Mouse (Mus musculus) mouse embryonic stem cell (cell line): ENCODE results near the gene Phldb2.

ENCODE experiments used
- in situ Hi-C, 2 experiments: fragments of 300-500 bp; cut with MboI; formaldehyde crosslinking; loops; 1 replicate in 1 of 2; 3 replicates in 1 of 2; pipeline ENCODE4 v1.14.3; 2019 to 2020; ENCODE audit warnings: low sequenced_read_pairs in 2 of 2, low pct_unique_long_range_greater_than_20kb in 1 of 2, mixed read lengths in 1 of 2; ENCODE audit not compliant: unreplicated experiment in 1 of 2

Phldb2 gene

DNA sequence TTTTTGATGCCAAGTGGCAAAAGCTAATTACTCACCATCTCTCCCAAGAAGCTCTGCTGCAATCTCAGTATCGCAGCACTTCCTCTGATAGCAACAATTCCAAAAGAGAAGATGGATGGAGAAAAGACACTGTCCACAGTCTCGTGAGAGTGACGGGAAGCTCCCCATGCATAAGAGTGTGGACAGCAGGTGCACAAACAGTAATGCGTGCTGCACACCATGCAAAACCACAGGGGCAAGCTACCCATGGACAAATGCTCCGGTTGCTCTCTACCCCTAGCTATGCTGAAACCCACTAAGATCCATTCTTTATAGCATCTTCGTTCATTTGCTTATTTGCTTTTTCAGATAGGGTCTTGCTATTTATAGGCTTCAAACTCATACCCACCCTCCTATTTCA lies 182.5 kb downstream of the Phldb2 start:
- in situ Hi-C loops = loop anchor here in 1 of 2 experiments (25.0 kb wide), 1 partner anchor 191 kb away; the partner anchor contains the start of gene Phldb2

DNA sequence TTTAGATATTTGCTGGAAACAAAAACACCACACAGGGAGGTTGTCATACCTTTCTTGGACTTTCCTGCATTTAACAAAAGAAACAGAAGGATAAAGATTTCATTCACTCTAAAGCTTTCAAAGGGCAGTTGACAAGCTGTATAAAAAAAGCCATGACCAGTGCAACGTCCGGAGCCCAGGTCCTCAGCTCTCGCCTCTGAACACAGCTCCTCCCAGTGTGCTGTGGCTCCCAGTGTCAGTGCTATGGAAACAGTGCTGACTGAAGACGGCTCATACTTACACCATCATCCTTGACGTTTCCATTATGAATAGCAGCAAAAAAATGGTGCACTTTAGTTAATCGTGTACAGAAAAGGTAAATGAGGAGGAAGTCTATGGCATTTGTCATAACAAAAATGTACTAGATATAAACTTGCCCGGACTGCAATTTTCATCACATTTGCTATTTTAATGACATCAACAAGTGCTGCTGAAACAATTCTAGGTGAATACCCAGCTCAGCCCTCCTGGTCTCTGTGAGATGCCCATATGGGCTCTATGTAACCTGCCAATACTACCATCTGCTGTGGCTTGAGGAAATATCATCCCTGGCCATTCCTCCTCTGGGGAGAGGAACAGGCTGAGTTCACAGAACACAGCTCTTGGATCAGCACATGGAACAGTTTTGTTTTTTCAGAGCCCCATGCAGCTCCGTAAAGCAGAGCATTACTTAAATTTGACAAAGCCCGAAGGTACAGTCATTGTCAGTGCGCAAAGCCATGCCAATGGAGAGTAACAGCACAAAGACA lies 185.4 kb downstream of the Phldb2 start:
- in situ Hi-C loops = loop anchor here in 1 of 2 experiments (25.0 kb wide), 1 partner anchor 194 kb away; the partner anchor contains the start of gene Phldb2

- in situ Hi-C loops = loop anchor here in 1 of 2 experiments (25.0 kb wide), 1 partner anchor 195 kb away; the partner anchor contains the start of gene Phldb2
Measured at GRCm38 (mm10) chr16:45767434-45767833, 186.0 kb downstream of the Phldb2 start.

DNA sequence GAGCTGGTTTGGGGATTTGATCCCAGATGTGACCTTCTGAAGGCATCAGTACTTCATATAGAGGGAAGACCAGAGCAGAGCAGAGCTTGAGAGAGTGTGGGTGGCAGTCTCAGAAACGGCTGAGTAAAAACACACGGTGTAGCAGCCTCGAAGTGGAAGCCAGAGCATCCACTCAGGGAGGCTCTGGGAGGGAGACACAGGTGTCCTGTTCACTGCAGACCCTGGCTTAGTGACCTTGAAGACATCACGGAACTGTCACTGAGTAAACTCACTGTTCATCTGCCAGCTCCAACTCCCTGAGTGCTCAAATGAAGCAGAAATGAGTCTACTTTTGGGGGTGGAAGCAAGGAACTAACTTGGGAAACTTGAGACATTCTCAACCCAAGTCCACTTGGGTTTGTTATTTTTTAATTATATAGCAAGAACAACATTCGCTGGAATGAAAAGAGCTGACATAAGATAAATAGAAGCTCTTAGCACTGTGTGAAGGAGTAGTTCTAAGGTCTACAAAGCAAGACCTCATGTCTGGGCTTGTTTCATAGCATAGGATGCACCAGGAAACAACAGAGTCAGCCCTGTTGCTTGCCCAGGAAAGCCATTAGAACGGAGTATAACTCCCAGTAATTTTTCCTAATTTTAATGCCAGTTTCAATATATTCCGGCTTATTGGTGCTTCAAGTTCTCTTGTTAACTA lies 187.4 kb downstream of the Phldb2 start:
- in situ Hi-C loops = loop anchor here in 1 of 2 experiments (25.0 kb wide), 1 partner anchor 196 kb away; the partner anchor contains the start of gene Phldb2

- in situ Hi-C loops = loop anchor here in 1 of 2 experiments (25.0 kb wide), 1 partner anchor 197 kb away; the partner anchor contains the start of gene Phldb2
Measured at GRCm38 (mm10) chr16:45765102-45765501, 188.3 kb downstream of the Phldb2 start.

GRCm38 (mm10) chr16:45762859-45763505 lies 190.4 kb downstream of the Phldb2 start:
- in situ Hi-C loops = loop anchor here in 1 of 2 experiments (25.0 kb wide), 1 partner anchor 199 kb away; the partner anchor contains the start of gene Phldb2

GRCm38 (mm10) chr16:45761425-45761824 lies 192.0 kb downstream of the Phldb2 start:
- in situ Hi-C loops = loop anchor here in 1 of 2 experiments (25.0 kb wide), 1 partner anchor 201 kb away; the partner anchor contains the start of gene Phldb2

DNA sequence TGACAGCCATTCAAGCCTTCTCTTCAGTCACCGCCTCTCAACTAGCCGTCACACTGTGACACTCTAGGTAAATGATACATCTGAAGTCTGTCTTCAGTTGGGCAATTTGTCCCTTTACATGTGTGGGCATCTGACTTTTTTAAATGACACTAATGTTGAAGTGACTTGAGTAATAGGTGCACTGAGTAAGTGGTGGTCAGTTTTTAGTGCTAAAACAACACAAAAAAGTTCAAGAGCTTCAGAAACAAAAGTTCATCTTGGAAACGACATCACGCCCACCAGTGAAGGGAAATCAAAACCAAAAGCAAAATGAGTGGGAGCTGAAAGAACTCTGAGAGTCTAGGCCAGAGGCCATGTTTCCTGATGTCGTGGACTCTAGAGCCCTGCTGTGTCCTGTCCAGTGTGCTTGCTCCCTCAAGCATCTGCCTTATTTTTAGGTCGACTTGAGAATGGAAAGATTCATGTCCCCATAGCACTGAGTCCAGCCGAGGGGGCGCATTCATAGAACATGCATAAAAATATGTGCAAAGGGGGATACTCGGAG lies 194.6 kb downstream of the Phldb2 start:
- in situ Hi-C loops = loop anchor here in 1 of 2 experiments (25.0 kb wide), 1 partner anchor 204 kb away; the partner anchor contains the start of gene Phldb2

GRCm38 (mm10) chr16:45757421-45758078 lies 195.8 kb downstream of the Phldb2 start:
- in situ Hi-C loops = loop anchor here in 1 of 2 experiments (25.0 kb wide), 1 partner anchor 205 kb away; the partner anchor contains the start of gene Phldb2

- in situ Hi-C loops = loop anchor here in 1 of 2 experiments (25.0 kb wide), 1 partner anchor 205 kb away; the partner anchor contains the start of gene Phldb2
Measured at GRCm38 (mm10) chr16:45756855-45757254, 196.5 kb downstream of the Phldb2 start.

DNA sequence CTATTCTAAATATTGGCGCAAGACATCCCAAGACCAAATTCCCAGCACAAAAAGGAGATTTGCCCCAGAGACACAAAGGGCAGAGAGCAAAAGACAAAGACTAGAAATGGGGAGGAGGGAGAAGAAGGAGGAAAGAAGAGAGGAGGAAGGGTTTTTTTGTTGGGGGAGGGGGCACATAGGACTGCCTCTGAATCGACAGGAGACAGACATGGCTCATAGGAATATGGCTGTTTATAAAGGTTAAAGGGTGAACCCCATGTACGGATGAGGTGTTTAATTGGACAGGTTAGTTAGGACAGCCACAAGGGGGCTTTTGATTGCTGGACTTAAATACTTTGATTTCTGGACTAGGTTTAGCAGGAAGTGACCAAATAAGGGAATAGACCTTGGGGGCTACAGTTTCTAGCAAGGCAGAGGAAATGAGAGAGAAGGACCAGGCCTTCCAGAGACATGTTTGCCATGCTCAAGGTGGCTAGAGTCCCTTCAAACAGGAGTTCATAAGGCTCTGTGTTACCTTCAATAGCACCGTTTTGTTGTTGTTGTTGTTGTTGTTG lies 209.7 kb downstream of the Phldb2 start:
- in situ Hi-C loops = no loop called here

- in situ Hi-C loops = no loop called here
Measured at GRCm38 (mm10) chr16:45742615-45743476, 210.6 kb downstream of the Phldb2 start, which contains the start of gene Abhd10. Gene Abhd10, minus strand, starts transcription at chr16:45742955.

DNA sequence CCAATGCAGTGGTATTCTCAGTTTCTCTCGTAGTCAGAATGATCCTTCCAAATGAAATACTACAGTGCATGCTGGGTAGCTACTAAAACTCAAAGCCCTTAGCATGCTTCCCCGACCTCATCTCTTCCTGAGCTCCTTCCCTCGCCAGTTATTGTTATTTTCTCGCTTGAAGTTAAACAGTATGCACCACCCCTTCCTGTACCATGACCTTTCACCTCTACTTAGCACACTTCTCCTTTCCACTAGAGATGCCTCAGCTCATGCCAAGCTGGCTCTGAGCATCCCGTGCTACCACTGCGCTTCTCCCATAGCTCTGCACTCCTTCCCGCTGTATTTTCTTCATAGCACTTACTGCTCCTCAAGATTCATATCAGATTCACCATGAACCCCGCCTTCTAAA lies 215.5 kb downstream of the Phldb2 start:
- in situ Hi-C loops = no loop called here

DNA sequence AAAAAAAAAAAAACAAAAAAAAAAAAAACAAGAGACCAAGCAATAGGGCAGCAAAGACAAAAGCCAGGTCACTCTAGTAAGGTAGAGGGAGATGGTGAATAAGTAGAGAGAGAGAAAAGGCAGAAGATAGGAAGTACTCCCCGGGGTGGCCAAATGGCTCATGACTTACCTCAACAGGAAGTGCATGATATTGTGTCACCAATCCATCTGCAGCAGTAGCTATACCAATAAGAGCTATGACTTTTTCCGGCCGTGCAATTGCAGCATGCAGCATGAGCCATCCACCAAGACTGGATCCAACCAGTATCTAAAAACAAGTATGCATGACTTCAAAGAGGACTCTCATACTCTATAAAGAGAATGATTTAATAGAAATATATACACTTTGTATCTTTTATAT lies 216.7 kb downstream of the Phldb2 start:
- in situ Hi-C loops = no loop called here

DNA sequence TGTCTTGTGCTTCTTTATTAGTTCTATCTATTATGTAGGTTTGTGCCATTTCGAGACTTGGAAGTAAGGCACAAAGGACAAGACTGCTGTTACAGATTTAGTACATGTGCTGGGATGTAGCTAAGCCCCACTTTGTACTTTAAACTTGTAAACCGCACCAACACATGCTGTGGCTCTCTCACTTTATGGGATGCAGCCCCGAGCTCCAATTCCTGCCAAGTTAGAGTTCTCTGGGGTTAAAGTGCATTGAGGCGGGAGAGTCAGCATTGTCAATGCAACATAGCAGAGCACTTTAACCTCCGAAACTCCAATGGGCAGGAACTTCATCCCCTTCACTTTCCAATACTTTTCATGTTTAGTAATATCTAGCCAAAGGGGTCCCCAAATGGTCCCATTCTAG lies 224.2 kb downstream of the Phldb2 start:
- in situ Hi-C loops = no loop called here

DNA sequence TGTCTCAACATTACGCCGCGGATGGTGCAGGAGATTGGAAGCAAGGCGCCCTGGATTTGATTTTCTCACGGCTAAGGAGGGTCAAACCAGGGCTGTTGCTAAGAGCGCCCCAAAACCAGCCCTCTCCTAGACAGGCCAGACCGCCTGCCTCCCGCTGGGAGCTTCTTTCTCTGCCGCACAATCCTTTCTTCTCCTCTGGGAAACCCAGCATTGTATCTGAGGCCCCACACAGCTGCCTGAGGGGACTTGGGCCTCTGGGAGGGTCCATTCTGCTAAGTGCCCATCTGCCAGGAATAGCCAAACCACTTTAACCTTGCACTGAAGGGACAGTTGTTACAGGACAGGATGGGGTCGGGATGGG lies 228.7 kb downstream of the Phldb2 start:
- in situ Hi-C loops = no loop called here
